Mouse (Mus musculus) granulocyte monocyte progenitor cell, adult 5-6 weeks (primary cell): ENCODE results near the gene Erv3. TPM values are rescaled to one million over a fixed set of nuclear protein-coding genes. Genes with fewer than 3 reads are reported as not detected.

Source experiments
- ATAC-seq: replicated peaks from 2 replicates; pipeline ENCODE4 v1.8.0; 2016; ENCODE audit warnings: mild to moderate bottlenecking, moderate TSS enrichment, inconsistent platforms; ENCODE audit not compliant: poor library complexity, severe bottlenecking
- total RNA-seq, 2 experiments: library from RNA; stranded (forward) in 1 of 2; stranded (reverse) in 1 of 2; fragments of 200-712, 200-1000 nt in 1 of 2; fragments of >200 nt in 1 of 2; fragmentation: Nextera tagmentation in 1 of 2; gene quantifications; 2 replicates each; pipeline ENCODE4 v1.2.3; 2014 to 2017

Gene Erv3
- total RNA-seq, 2 experiments from 2014 or later, result not detected

DNA sequence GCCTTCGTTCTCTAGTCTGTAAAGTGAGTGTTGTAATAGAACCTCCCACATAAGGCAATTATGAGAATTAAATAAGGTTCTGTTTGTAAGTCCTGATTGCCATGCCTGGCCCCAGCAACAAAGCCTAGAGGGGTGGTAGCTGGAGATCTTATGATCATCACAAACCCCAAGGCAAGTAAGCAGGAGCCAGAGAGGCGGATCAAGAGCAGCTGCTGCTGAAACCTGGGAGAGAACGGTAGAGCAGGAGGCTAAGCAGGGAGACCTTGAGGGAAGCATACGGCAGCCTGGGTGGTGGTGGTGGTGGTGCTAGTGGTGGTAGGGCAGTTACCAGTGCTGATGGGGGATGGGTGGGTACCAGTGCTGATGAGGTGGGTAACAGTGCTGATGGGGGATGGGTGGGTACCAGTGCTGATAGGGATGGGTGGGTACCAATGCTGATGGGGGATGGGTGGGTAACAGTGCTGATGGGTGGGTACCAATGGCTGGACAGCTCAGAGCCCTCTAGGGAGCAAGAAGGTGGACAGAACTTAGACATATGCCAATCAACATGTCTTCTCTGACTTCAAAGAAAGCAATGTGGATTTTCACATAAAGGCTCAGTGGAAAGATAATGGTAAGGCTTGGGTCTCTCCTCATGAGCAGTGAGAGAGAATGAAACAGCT is 32.4 kb downstream of the Erv3 start:
- ATAC-seq, result no peak

DNA sequence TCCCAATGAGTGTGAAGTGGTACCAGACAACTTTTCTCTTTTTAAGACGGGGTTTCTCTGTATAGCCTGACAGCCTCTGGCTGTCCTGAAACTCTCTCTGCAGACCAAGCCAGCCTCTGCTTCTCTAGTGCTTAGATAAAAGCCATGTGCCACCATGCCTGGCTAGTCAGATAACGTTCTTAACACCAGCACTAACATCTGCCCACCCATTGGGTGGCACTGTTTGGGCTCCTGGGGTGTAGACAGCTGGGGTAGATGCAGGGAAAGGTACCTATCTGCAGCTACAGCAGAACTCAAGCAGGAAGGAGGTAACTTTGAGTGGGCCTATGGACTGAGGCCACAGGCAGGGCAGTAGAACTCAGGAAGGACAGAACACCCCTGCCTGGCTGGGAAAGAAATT is 34.0 kb downstream of the Erv3 start:
- no peak for ATAC-seq

DNA sequence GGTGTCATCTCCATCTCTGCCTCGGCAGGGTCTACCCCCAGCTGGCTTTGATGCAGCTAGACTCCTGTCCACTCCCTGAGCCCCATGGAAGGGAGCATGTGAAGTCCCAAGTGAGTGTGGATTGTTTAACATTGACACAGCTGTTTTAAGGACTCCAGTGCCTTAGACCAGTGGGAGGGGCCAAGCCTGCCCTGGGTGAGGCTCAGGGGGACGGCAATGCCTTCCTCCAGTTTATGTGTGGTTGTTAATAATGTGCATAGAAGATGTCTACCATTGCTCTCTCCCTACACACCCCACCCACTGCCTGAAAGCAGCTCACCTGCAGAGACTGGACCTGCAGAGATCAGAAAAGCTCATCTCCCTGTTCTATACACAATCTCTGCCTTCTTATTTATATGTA is 35.6 kb downstream of the Erv3 start:
- ATAC-seq, result no peak

DNA sequence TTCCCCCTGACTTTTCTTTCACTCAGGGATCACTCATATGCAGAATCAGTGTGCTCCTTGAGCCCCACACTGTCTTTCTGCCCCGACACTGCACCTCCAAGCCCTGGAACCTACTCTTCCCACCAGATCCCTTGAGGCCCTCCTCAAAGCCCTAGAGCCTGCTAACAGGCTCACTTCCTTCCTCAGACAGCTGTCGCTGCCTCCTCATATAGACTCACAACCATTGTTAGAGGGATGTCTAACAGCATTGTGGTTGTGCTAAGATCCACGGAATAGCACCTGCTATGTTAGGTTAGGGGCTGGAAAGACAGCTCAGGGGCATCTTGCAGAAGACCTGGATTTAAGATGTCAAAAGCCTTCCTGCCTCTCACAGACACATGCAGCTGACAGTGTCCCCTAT is 37.1 kb downstream of the Erv3 start:
- no peak for ATAC-seq

DNA sequence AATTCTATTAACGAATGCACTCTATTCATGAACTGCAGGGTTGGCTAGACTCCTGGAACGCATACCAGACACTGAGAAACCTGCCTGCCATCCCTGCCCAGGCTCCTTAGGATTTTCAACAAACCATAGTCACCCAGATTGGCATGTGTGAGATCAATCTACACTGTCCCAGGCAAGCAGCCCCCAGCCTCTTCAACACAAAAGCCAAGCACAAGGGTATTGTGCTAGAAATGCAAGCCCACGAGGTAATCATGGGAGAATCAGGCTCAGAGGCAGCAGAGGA is 37.9 kb downstream of the Erv3 start:
- no peak for ATAC-seq

DNA sequence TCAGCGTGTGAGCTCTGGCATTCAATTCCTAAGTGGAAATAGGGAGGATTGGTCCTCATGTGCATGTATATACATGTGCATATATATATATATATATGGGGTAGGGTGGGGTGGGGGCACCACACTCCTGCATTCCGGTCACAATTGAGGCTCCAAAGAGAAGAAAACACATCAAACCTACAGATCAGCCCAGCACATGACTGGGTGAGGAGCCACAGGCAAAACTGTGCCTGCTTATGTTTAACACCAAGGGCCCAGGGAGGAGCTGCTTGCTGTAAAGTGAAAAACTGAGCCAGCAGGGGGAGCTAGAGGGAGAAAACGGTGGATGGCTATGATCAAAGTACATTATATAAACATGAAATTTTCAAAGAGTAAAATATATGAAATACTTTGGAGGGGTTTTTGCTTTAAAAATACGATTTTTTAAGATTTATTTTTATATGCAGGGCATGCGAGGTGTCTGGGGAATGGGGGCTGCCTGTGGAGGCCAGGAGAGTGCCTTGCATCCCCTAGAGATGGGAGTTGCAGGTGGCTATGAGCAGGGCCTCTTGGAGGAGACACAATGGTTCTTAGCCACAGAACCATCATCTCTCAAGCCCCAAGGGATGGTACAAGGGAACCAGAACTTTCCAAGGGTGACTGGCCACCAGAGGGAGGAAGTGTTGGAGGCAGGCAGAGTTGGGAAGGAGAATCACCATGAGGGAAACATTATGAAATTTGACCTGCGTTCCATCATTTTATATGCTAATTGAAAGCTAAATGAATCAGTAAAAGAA is 38.4 kb downstream of the Erv3 start:
- peak; percentile 50 for ATAC-seq

DNA sequence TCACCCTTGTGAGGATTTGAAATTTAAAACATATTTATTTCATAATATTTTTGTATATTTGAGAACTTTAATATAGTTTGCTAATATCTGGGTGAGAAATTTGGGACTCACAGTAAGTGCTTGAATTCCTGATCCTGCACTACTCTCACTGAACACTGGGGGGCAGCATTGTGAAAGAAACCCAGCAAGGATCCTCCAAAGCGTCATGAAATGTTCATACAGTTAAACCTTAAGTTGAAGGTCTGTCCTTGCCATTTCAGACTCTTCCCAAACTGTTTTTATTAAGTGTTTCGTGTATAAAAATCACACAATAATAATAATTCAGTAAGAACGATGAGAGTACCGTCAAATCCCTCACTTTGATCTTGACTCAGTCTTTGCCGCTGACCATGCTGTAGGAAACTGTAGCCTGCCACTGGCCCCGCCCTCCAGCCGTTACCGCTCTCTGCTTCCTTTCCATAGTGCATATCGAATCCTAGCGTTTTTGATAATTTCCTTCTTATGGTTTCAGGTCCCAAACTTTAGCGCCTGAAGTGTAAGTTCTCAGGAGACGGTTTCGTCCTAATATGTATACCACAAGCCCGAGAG is 39.4 kb downstream of the Erv3 start:
- peak; percentile 87 for ATAC-seq

DNA sequence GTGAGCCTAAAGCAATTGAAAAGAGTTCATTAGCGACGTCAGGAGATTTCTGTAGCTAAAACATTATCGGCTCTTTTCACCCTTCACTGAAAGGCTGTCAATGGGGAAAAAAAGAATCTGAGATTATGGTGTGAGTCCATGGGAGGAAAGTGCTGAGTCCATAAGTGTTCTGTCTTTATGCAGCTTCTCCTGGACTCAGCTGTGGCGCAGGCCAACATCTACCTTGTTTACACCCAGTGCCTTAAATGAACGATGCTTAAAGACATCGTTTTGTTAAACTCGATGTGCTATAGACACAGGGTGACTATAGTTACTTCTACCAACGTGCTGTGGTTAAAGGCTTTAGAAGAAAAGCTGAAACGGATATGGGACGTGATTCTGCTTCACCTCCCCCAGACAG is 45.2 kb downstream of the Erv3 start:
- no peak for ATAC-seq

DNA sequence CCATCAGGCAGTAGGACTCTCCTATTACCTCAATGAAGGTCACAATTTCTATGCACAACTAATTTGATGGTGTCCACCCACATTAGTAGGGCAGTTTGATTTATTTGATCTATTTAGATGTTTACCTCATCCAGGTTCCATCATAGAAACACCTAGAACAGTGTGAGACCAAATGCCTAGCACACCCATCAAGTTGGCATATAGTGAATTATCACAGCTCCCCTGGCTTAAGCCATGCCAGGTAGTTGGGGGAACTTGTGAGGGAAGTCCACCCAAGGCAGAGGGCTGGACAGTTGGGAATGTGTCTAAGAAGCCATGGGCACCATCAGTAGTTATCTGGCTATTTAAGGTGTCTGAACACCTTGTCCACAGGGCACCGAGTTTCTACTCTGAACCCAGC is 46.1 kb downstream of the Erv3 start:
- no peak for ATAC-seq

DNA sequence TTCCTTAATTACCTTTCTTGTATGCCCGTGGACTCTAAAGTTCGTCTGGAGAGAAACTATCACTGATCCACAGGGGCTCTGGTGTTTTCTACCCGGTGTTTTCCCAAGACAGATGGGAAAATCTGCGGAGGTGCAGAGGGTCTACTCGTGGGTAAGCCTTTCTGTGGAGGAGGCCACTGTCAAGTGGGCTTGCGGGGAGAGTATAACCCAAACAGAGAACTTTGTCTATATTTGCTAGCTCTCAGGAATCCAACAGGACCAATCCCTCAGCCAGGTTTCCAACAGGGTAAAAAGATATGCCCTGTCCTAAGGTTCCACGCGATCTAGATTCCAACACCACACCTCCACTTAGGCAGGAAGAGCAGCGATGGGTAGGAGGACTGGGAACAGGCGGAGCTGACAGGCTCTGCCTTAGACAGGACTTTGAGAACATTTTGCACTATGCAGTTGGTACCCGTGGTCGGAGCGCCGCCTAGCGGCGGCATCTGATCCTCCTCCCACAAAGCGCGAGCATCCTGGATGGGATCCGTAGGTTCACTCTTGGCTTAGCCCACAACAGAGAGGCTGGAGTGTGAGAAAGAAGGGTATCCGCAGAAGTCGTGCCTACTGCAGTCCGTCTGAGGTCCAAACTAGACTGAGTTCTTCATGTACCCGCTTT is 46.9 kb downstream of the Erv3 start:
- peak; percentile 74 for ATAC-seq

DNA sequence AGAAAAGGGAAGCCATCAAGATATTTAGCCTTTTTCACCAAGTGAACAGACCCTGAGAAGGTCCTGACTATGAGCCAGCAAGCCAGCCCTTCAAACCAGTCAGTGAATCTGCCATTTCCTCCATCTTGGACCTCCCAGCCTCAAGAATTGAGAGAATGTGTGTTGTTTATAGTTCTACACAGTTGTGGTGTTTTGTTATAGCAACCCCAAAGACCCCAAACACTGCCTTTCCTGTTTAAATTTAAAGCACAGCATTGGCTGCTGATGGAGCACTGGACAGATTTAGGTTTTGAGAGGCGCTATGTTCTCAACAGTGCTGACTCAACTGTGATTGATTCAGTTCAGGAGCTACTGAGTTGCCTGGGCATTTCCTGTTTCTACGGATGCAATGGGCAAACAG is 47.9 kb downstream of the Erv3 start:
- ATAC-seq, result no peak

DNA sequence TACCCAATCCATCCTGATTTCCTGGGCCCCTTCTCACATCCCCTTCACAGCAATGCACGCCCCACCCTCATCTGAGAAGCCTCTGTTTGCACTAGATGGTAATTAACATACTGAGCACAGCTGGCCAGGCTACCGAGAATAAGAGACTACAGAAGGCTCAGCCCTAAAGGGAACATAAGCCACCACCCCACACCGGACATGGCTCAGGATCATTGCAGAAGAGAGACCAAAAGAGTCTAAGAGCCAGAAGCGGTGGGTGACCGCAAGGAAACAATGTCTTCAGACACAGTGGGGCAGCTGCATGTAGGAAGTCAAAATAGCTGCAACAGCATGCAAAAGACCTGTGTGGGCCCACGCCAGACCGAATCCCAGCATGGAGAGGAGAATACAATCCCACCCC is 50.7 kb downstream of the Erv3 start:
- ATAC-seq, result peak; percentile 79

DNA sequence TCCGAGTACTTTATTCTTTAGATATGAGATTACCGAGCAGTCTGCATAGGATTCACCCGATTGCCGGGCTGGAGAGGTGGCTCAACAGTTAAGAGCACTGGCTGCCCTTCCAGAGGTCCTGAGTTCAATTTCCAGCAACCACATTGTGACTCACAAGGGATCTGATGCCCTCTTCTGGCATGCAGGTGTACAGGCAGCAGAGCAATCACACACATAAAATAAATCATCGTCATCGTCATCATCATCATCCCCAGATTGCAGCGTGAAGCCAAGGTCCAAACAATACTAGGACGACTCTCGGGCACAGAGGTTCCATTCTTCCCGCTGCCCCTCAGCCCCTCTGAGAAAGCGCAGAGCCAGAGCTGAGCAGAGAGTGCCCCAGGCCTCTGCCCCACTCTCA is 51.9 kb downstream of the Erv3 start:
- no peak for ATAC-seq

DNA sequence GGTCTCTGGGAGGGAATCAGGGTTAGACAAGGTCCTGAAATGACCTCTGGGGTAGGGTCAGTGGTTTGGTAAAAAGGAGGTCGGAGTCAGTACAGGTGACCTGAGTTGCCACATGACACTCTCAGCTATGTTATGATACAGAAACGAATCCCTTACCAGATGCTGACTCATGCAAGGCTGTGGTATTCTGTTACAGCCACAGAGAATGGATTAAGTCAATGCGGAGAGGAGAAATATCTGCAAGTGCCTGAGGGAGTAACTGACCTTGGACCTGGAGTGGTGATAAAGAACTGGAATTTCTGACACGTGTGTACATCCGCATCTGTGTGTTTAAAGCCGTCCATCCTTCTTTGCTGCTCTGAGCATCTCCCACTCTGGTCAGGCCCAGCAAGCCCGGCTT is 52.7 kb downstream of the Erv3 start:
- peak; percentile 34; the same call in 1 of the 2 replicates for ATAC-seq

DNA sequence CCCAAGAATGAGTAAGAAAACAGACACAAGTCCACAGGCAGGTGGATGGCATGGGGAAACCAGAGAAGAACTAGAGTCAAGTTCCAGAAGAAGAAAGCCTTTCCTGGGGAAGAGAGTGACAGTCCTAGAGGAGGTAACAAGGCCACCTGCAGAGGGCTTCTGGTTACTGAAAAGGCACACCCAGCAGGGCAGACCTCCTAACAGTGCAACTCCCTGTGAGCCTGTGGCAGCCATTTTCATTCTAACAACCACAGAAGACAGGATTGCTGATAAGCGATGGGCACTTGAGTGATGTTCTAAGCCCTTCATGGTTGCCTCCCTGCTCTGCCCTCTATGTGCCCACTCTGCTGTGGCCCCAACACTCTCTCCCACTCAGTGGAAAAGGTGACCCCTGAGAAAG is 54.2 kb downstream of the Erv3 start:
- ATAC-seq, result no peak

DNA sequence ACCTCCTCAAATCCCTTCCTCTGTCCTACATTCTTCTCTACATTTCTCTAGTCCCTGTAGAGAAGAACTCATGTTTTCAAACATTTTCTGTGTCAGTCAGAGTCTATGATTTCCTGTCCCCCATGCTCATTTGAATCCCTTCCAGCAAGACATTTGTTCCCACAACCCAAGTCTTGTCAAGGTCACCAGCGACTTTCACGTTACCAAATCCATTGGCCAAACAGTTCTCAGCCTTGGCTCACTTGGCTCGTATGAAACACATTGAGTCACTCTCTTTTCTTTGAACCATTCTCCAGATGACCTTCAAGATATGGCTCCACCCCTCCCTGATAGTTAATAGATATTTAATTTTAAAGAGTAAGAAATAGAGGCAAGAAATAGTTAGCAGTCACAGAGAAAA is 55.7 kb downstream of the Erv3 start:
- no peak for ATAC-seq

Other genes starting within 250 kb of the Erv3 start
- 1.2 TPM in 1 of 2 replicates, not detected in the other for gene Prnp, start 50.2 kb upstream of the Erv3 start, total RNA-seq (2014; fragmentation: Nextera tagmentation)
- 1.6 and 2.9 TPM in 2 replicates for gene Prnp, start 50.2 kb upstream of the Erv3 start, total RNA-seq (2017)
- not detected in 2 replicates for gene Prn, start 50.2 kb upstream of the Erv3 start, total RNA-seq (2014; fragmentation: Nextera tagmentation)
- not detected in 2 replicates for gene Prn, start 50.2 kb upstream of the Erv3 start, total RNA-seq (2017)
- gene Prnd, start 91.1 kb upstream of the Erv3 start, total RNA-seq (2014; fragmentation: Nextera tagmentation), result not detected in 2 replicates
- gene Prnd, start 91.1 kb upstream of the Erv3 start, total RNA-seq (2017), result not detected in 2 replicates
- 43.5 and 54.8 TPM in 2 replicates for gene Rassf2, start 170.5 kb upstream of the Erv3 start, total RNA-seq (2014; fragmentation: Nextera tagmentation)
- gene Rassf2, start 170.5 kb upstream of the Erv3 start, total RNA-seq (2017), result 57.9 and 76.3 TPM in 2 replicates